Mouse (Mus musculus): ENCODE data around the gene Ccr1.
"Not testable (repeated sequence)": the region's sequence is repeated elsewhere in the genome, so short reads cannot be mapped to it uniquely, and the experiment has no call there.

The Ccr1 gene

GRCm38 (mm10) chr9:123968290-123968912 is at the start of gene Ccr1:
Gene Ccr1 (minus strand): TSS chr9:123968692.
- no peak for DNase-seq (ENCODE audit: low spot score)

- no peak for DNase-seq (ENCODE audit: low spot score)
These were observed 47.6 kb upstream of the Ccr1 start for GRCm38 (mm10) chr9:124016048-124016447.

- DNase-seq (ENCODE audit: low spot score) = no peak
These were observed 46.6 kb upstream of the Ccr1 start for GRCm38 (mm10) chr9:124014985-124015652.

DNA sequence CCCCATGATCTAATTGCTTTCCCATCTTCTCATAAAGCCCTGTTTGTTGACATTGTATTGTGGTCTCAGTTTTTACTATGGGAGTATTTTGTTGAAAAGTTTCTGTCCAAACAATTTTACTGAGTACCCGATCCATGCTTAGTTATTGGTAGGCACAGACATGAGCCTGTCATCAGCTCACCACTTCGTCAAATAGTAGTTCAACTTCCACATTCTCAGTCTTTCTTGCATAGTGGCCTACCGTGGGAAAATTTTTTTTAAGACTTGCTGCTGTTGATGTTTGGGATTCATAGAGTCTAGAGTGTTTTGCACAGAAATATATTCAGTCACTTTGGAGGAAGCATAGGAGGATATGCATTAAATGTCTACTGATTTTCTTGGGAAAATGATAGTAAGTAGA is 44.8 kb upstream of the Ccr1 start:
- no peak for DNase-seq (ENCODE audit: low spot score)

DNA sequence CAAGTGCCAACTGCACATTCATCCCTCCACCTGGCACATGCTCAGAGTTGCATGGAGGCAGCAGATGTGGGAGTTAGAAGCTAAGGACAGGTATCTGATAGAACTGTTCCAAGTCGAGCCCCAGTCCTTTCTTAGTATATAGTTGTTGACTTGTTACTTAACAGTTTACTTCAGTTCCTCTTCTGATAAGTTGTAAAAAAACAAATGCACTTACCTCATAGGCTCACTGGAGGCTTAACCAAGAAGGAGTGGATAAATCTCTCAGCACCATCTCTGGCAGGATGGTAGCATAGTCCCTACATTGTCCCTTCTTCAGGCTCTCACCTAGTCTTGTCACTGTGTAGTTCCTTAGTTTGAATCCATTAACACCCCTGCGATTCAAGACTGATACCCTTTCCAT is 44.2 kb upstream of the Ccr1 start:
- no peak for DNase-seq (ENCODE audit: low spot score)

GRCm38 (mm10) chr9:123999784-124000183 is 31.3 kb upstream of the Ccr1 start:
- no peak for DNase-seq (ENCODE audit: low spot score)

DNA sequence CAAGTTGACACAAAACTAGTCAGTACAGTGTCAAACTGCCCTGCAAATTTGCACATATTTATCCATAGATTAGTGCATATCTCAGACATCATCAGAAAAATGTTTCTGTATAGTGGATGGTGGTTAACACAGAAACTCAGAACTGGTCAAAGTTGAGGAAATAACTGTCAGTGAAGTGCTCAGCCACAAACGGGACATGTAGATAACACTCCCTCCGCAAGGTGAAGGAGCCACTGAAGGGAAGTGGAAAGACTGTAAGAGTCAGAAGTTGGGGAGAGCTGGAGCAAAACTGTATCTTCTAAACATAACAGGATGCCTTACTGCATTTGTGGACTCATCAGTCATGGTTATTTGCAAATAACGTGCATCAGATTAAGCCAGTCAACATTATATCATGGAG is 29.2 kb upstream of the Ccr1 start:
- DNase-seq (ENCODE audit: low spot score) = no peak

DNA sequence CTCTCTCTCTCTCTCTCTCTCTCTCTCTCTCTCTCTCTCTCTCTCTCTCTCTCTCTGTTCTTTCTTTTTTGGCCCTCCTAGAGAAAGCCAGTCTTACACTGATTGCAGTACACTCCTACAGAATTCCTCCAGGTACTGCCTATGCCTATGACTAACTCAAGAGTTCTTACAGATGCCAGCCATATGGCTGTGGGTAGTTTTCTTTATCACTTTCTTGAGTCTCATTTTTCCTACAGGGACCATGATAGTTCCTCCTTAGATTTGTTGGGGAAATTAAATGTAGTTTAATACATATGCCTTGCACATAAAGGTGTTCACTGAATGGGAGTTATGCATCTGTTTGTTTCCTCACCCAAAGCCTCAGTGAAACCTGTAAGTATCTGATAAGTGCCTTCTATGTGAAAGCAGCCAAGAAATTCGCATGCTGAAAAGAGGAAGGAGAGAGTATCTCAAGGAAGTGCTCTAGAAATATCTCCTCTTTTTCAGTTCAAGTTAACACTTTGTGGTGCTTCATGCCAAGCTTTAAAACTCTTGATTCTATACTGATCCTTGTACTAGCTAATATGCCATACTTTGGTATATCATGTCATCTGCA is 22.9 kb upstream of the Ccr1 start:
- DNase-seq (ENCODE audit: low spot score) = peak; percentile 13

- DNase-seq (ENCODE audit: low spot score) = no peak
These were observed 21.2 kb upstream of the Ccr1 start for GRCm38 (mm10) chr9:123989671-123990070.

GRCm38 (mm10) chr9:123986217-123986616 is 17.7 kb upstream of the Ccr1 start:
- peak; percentile 33 for DNase-seq (ENCODE audit: low spot score)

- DNase-seq (ENCODE audit: low spot score) = no peak
These were observed 16.5 kb upstream of the Ccr1 start for GRCm38 (mm10) chr9:123984943-123985342.

DNA sequence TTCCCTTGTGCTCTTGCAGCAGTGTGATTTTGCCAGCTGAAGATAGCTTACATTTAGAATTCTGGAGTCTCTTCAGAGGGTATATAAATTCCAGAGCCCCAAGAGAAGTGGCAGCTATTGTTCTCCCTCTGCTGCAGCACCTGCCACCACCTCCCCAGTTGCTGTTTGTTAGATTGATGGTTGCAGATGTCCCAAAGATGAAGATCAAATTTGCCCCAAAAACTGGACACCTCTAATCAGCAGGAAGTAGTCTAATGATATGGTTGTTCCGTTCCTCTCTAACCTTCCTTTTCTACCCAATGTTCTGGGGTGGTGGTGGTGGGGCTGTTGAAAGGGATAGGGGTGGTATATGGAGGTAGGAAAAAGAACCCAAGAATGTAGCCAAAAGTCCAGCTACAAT is 14.2 kb upstream of the Ccr1 start:
- no peak for DNase-seq (ENCODE audit: low spot score)

DNA sequence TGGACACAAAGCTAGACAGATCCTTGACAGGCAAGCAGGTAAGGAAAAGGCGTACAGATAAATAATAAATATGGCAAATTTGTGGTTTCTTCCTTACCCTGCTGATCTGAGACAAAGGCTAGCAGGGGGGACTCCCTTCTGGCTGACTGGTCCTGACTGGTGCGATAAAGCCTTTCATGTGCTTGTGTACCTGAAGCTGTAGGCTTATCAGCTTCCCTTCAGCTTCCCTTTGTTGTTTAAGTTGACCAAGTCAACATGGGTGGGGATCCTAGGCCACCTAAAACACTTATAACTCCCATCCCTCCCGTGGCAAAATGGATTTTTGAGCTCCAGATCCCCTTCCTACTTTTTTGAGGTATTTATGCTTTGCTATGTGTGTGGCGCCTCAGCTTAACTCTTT is 13.4 kb upstream of the Ccr1 start:
- DNase-seq (ENCODE audit: low spot score) = no peak

- DNase-seq (ENCODE audit: low spot score) = not testable (repeated sequence)
These were observed 12.5 kb upstream of the Ccr1 start for GRCm38 (mm10) chr9:123980858-123981475.

DNA sequence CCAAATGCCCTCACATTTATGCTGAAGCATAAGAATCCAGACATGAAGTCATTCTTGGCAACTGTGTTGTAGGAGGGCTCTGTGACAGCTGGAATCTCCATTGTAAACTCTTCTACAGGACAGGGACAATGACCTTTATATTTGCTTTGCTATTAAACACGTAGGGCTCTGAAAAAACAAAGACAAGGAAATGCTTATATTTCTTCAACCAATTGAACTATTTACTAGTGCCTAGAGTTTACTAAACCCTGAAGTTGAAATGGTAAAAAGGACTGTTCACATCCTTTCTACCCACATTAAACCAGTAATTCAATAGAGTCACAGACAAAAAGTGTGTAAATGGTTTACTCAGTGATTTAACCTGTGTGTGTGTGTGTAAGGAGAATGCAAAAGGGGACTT is 9.8 kb upstream of the Ccr1 start, which contains the start of gene Ccr1l1:
TSS of gene Ccr1l1 (minus strand) at position 101 of the 400 bp plus-strand sequence.
- no peak for DNase-seq (ENCODE audit: low spot score)

GRCm38 (mm10) chr9:123976876-123977663 is 8.6 kb upstream of the Ccr1 start:
- no peak for DNase-seq (ENCODE audit: low spot score)

DNA sequence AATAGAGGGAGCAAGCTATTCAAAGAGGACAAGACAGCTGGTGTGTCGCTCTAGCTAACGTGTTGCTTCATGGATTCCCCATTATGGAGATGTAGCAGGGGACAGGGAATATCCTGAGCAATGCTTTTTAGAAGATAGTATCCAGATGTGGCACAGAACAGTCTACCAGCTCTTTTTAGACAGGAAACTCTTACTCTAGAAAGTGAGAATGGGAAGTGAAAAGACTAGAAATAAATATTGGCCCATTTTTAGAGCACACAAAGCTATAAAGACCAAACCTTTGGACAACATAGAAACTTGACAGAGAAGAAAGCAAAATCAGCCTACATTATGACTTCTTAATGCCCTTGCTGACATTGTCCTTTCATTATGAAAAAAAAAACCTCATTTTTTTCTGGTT is 7.1 kb upstream of the Ccr1 start:
- no peak for DNase-seq (ENCODE audit: low spot score)

GRCm38 (mm10) chr9:123966858-123967495 is 1.5 kb downstream of the Ccr1 start:
- not testable (repeated sequence) for DNase-seq (ENCODE audit: low spot score)

- DNase-seq (ENCODE audit: low spot score) = no peak
These were observed 3.7 kb downstream of the Ccr1 start for GRCm38 (mm10) chr9:123964776-123965175.

DNA sequence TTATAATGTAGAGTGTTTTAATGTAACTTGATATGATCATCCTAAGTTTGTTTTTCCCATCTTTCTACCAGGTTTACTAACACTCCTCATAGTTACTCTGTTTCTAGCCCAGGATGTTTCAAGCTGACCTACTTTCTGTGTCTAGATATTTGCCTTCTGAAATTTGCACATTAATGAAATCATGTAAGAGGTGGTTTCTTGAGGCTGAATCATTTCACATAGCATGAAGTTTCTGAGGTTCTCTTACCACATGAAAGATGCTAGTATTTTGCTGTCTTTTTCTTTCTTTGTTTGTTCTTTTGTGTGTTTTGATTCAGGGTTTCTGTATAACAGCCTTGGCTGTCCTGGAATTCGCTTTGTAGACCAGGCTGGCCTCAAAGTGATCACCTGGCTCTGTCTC is 8.3 kb downstream of the Ccr1 start:
- no peak for DNase-seq (ENCODE audit: low spot score)

DNA sequence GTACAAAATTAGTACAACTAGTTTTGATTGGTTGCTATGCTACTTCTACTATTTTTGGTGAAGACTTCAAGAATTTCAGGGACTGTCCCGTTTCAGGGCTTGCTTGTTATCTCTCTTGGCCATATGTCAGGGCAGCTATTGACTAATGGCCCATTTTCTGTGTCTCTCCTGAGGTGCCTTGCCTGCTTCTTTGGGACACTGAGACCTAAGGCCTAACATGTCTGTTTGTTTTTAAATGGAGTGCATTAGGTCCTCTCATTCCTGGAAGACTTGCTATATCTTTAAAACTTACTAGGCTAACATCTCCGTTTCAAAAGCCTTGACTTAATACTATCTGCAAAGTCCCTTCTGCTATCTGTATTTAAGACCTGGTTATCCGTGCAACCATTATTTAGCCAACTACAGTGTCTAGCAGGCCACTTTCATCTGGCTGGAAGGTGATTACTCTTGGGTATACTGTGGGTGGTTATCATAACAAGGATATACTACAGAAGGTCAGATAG is 10.5 kb downstream of the Ccr1 start:
- DNase-seq (ENCODE audit: low spot score) = no peak

DNA sequence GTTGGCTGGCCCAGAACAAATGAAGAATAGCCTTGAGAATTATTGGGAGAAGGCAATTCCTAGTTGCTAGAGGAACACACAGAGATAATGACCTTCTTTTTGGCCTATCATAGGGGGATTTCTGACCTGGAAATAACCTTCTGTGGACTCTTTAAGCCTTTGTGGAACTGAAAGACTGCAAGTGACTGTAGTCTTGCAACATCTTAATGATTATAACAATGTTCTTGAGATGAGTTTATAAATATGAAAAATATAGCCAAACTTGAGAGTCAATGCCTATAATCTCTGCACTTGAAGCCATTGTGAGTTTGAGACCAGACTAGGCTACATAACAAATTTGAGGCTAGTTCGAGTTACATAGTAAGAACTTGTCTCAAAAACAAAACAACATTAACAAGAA is 11.6 kb downstream of the Ccr1 start:
- DNase-seq (ENCODE audit: low spot score) = no peak
